Mouse (Mus musculus): ENCODE results near the gene Glb1.
"Not testable (repeated sequence)": the region's sequence is repeated elsewhere in the genome, so short reads cannot be mapped to it uniquely, and the experiment has no call there.

The Glb1 gene

GRCm38 (mm10) chr9:114400949-114401684 is at the start of gene Glb1, which contains the start of gene Tmppe:
Glb1 (plus strand) TSS chr9:114401076.
Tmppe (plus strand) TSS chr9:114401105.
- DNase-seq (ENCODE audit: low read depth, low spot score) = peak; percentile 87

GRCm38 (mm10) chr9:114367783-114368470 is 32.9 kb upstream of the Glb1 start:
- peak; percentile 43 for DNase-seq (ENCODE audit: low read depth, low spot score)

- no peak for DNase-seq (ENCODE audit: low read depth, low spot score)
Measured at GRCm38 (mm10) chr9:114368471-114368858, 32.4 kb upstream of the Glb1 start.

GRCm38 (mm10) chr9:114369389-114369788 is 31.5 kb upstream of the Glb1 start:
- DNase-seq (ENCODE audit: low read depth, low spot score) = peak; percentile 30

GRCm38 (mm10) chr9:114371717-114372116 is 29.2 kb upstream of the Glb1 start:
- DNase-seq (ENCODE audit: low read depth, low spot score) = not testable (repeated sequence)

- DNase-seq (ENCODE audit: low read depth, low spot score) = no peak
Measured at GRCm38 (mm10) chr9:114375276-114375962, 25.5 kb upstream of the Glb1 start.

- DNase-seq (ENCODE audit: low read depth, low spot score) = no peak
Measured at GRCm38 (mm10) chr9:114377168-114377567, 23.7 kb upstream of the Glb1 start.

- no peak for DNase-seq (ENCODE audit: low read depth, low spot score)
Measured at GRCm38 (mm10) chr9:114379871-114380270, 21.0 kb upstream of the Glb1 start.

GRCm38 (mm10) chr9:114380881-114381733 is 19.8 kb upstream of the Glb1 start:
- peak; percentile 73 for DNase-seq (ENCODE audit: low read depth, low spot score)

GRCm38 (mm10) chr9:114382936-114383710 is 17.8 kb upstream of the Glb1 start:
- no peak for DNase-seq (ENCODE audit: low read depth, low spot score)

GRCm38 (mm10) chr9:114384691-114385090 is 16.2 kb upstream of the Glb1 start:
- DNase-seq (ENCODE audit: low read depth, low spot score) = no peak

GRCm38 (mm10) chr9:114385160-114385559 is 15.7 kb upstream of the Glb1 start:
- DNase-seq (ENCODE audit: low read depth, low spot score) = no peak

- DNase-seq (ENCODE audit: low read depth, low spot score) = no peak
Measured at GRCm38 (mm10) chr9:114387086-114387485, 13.8 kb upstream of the Glb1 start.

- DNase-seq (ENCODE audit: low read depth, low spot score) = no peak
Measured at GRCm38 (mm10) chr9:114388288-114388687, 12.6 kb upstream of the Glb1 start.

- DNase-seq (ENCODE audit: low read depth, low spot score) = no peak
Measured at GRCm38 (mm10) chr9:114388701-114389370, 12.0 kb upstream of the Glb1 start.

GRCm38 (mm10) chr9:114389371-114389904 is 11.4 kb upstream of the Glb1 start:
- DNase-seq (ENCODE audit: low read depth, low spot score) = peak; percentile 67

GRCm38 (mm10) chr9:114389905-114390748 is 10.7 kb upstream of the Glb1 start, which contains the start of gene Crtap:
Crtap (minus strand) TSS chr9:114390675.
- DNase-seq (ENCODE audit: low read depth, low spot score) = peak; percentile 78

- no peak for DNase-seq (ENCODE audit: low read depth, low spot score)
Measured at GRCm38 (mm10) chr9:114390749-114391075, 10.2 kb upstream of the Glb1 start.

- DNase-seq (ENCODE audit: low read depth, low spot score) = not testable (repeated sequence)
Measured at GRCm38 (mm10) chr9:114394136-114394535, 6.7 kb upstream of the Glb1 start.

Measured in 3T3-L1 (cell line).